Mouse (Mus musculus): ENCODE results near the gene Rabep2. TPM values are rescaled to one million over a fixed set of nuclear protein-coding genes. Genes with fewer than 3 reads are reported as not detected.

Rabep2 gene
- total RNA-seq, 1 experiment from 2014 or later: 37.8 TPM

GRCm38 (mm10) chr7:126428154-126428553 lies 405 bp upstream of the Rabep2 start:
- no peak for ATAC-seq (replicated peaks; ENCODE audit: insufficient number of reproducible peaks, low FRiP score, low TSS enrichment, poor library complexity, severe bottlenecking)

- ATAC-seq (replicated peaks; ENCODE audit: insufficient number of reproducible peaks, low FRiP score, low TSS enrichment, poor library complexity, severe bottlenecking): 0 out of 2 replicates have a peak, but pooled peaks have one; percentile 6
Observed at GRCm38 (mm10) chr7:126429503-126429898, 942 bp downstream of the Rabep2 start.

- no peak for ATAC-seq (replicated peaks; ENCODE audit: insufficient number of reproducible peaks, low FRiP score, low TSS enrichment, poor library complexity, severe bottlenecking)
Observed at GRCm38 (mm10) chr7:126430167-126430566, 1.6 kb downstream of the Rabep2 start.

GRCm38 (mm10) chr7:126434726-126435125 lies 6.2 kb downstream of the Rabep2 start:
- no peak for ATAC-seq (replicated peaks; ENCODE audit: insufficient number of reproducible peaks, low FRiP score, low TSS enrichment, poor library complexity, severe bottlenecking)

GRCm38 (mm10) chr7:126435801-126436200 lies 7.2 kb downstream of the Rabep2 start:
- no peak for ATAC-seq (replicated peaks; ENCODE audit: insufficient number of reproducible peaks, low FRiP score, low TSS enrichment, poor library complexity, severe bottlenecking)

- peak; percentile 83 for ATAC-seq (replicated peaks; ENCODE audit: insufficient number of reproducible peaks, low FRiP score, low TSS enrichment, poor library complexity, severe bottlenecking)
Observed at GRCm38 (mm10) chr7:126436851-126437250, 8.3 kb downstream of the Rabep2 start.

GRCm38 (mm10) chr7:126440134-126440533 lies 11.6 kb downstream of the Rabep2 start:
- ATAC-seq (replicated peaks; ENCODE audit: insufficient number of reproducible peaks, low FRiP score, low TSS enrichment, poor library complexity, severe bottlenecking): no peak

GRCm38 (mm10) chr7:126443997-126444396 lies 15.4 kb downstream of the Rabep2 start:
- ATAC-seq (replicated peaks; ENCODE audit: insufficient number of reproducible peaks, low FRiP score, low TSS enrichment, poor library complexity, severe bottlenecking): no peak

- ATAC-seq (replicated peaks; ENCODE audit: insufficient number of reproducible peaks, low FRiP score, low TSS enrichment, poor library complexity, severe bottlenecking): no peak
Observed at GRCm38 (mm10) chr7:126444536-126444935, 16.0 kb downstream of the Rabep2 start.

GRCm38 (mm10) chr7:126445104-126445815 lies 16.7 kb downstream of the Rabep2 start:
- ATAC-seq (replicated peaks; ENCODE audit: insufficient number of reproducible peaks, low FRiP score, low TSS enrichment, poor library complexity, severe bottlenecking): no peak

GRCm38 (mm10) chr7:126446217-126446616 lies 17.7 kb downstream of the Rabep2 start:
- ATAC-seq (replicated peaks; ENCODE audit: insufficient number of reproducible peaks, low FRiP score, low TSS enrichment, poor library complexity, severe bottlenecking): no peak

- no peak for ATAC-seq (replicated peaks; ENCODE audit: insufficient number of reproducible peaks, low FRiP score, low TSS enrichment, poor library complexity, severe bottlenecking)
Observed at GRCm38 (mm10) chr7:126448481-126448880, 19.9 kb downstream of the Rabep2 start.

GRCm38 (mm10) chr7:126449991-126450390 lies 21.4 kb downstream of the Rabep2 start:
- ATAC-seq (replicated peaks; ENCODE audit: insufficient number of reproducible peaks, low FRiP score, low TSS enrichment, poor library complexity, severe bottlenecking): no peak

- ATAC-seq (replicated peaks; ENCODE audit: insufficient number of reproducible peaks, low FRiP score, low TSS enrichment, poor library complexity, severe bottlenecking): no peak
Observed at GRCm38 (mm10) chr7:126450641-126451040, 22.1 kb downstream of the Rabep2 start.

GRCm38 (mm10) chr7:126452244-126452643 lies 23.7 kb downstream of the Rabep2 start:
- no peak for ATAC-seq (replicated peaks; ENCODE audit: insufficient number of reproducible peaks, low FRiP score, low TSS enrichment, poor library complexity, severe bottlenecking)

GRCm38 (mm10) chr7:126453861-126454260 lies 25.3 kb downstream of the Rabep2 start:
- ATAC-seq (replicated peaks; ENCODE audit: insufficient number of reproducible peaks, low FRiP score, low TSS enrichment, poor library complexity, severe bottlenecking): no peak

GRCm38 (mm10) chr7:126455242-126455641 lies 26.7 kb downstream of the Rabep2 start:
- no peak for ATAC-seq (replicated peaks; ENCODE audit: insufficient number of reproducible peaks, low FRiP score, low TSS enrichment, poor library complexity, severe bottlenecking)

GRCm38 (mm10) chr7:126456382-126457266 lies 28.1 kb downstream of the Rabep2 start:
- no peak for ATAC-seq (replicated peaks; ENCODE audit: insufficient number of reproducible peaks, low FRiP score, low TSS enrichment, poor library complexity, severe bottlenecking)

- ATAC-seq (replicated peaks; ENCODE audit: insufficient number of reproducible peaks, low FRiP score, low TSS enrichment, poor library complexity, severe bottlenecking): no peak
Observed at GRCm38 (mm10) chr7:126458225-126458624, 29.7 kb downstream of the Rabep2 start.
